Mouse (Mus musculus) midbrain, embryonic 10.5 days (tissue): ENCODE measurements at regions not wholly inside any gene's neighbourhood (a gene's known extent, or its start where the extent isn't known, plus 50 kb on each side); places are given as distances from the start of the nearest gene placed in this dataset.

Source experiments
- DNase-seq: peaks from one replicate; pipeline ENCODE4 v3.0.0-alpha.2; 2017; ENCODE audit warnings: low spot score
- H3K27ac ChIP-seq: fragments of 300-500 bp; sonication (generic); replicated peaks from 2 replicates; pipeline ENCODE4 v1.5.1; 2016; ENCODE audit warnings: mild to moderate bottlenecking
- H3K27me3 ChIP-seq: fragments of 300-500 bp; sonication (generic); 2 replicates; pipeline ENCODE4 v1.6.1; 2016; ENCODE audit warnings: low read depth, mild to moderate bottlenecking; ENCODE audit not compliant: poor library complexity, severe bottlenecking
- H3K36me3 ChIP-seq: fragments of 300-500 bp; sonication (generic); 2 replicates; pipeline ENCODE4 v1.6.1; 2016; ENCODE audit warnings: mild to moderate bottlenecking, moderate library complexity
- H3K4me1 ChIP-seq: fragments of 300-500 bp; sonication (generic); 2 replicates; pipeline ENCODE4 v1.6.1; 2016
- H3K4me3 ChIP-seq: fragments of 300-500 bp; sonication (generic); 2 replicates; pipeline ENCODE4 v1.5.1; 2016; ENCODE audit warnings: mild to moderate bottlenecking, moderate library complexity
- H3K9me3 ChIP-seq: fragments of 300-500 bp; sonication (generic); replicated peaks from 2 replicates; pipeline ENCODE4 v1.6.1; 2016; ENCODE audit warnings: mild to moderate bottlenecking
- WGBS: fragments of 180-500 bp; shearing (Covaris S2); methylation state at CpG from one replicate; pipeline ENCODE4 v1.1.7; 2016; 5-methylcytosine and 5-hydroxymethylcytosine counted together

DNA sequence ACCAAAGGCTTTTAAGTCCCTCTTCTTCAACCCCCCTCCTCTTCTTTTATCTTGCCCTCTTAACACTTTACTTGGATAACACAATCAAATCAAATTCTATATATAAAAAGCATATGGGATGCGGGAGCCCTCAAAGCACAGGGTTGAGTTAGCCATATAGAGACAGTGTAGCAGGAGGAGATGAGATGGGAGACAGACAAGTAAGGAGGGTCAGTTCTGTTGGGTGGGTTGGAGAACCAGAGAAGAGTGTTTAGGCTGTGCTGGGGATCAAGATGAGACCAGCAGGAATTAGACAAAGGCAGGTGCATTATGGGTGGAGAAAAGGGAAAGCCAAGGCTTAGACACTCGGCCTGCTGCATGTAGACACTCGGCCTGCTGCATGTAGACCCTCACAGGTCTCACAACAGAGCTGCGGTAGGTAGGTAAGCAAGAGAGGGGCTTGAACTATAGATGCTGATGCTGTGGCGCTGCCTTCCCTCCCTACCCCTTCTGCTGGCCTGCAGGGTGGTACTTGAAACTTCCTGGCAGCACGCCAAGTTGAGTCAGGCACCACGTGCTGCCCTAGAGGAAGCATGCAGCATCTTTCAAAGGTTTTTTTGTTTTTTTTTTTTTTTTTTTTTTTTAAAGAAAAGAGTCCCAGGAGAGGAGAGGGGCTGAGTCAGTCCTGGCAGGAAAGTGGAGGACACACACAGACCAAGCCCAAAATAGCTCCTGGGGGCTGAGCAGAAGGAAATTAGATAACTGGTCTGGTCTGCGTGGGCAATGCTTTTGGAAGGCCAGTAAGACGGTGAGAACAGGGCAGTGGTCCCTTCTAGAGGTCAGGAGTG, 101.3 kb upstream of the Serp2 start:
- Histone ChIP-seq H3K36me3 (no peaks in the 10 kb centered on the region), H3K4me3 (no peak overlapping the region), H3K27me3 (0 out of 2 replicates have a peak, but pooled peaks cover 3% of the 10 kb centered on the region), H3K27ac (peak overlapping the region; percentile 75), H3K4me1 (peaks cover 34% of the 10 kb centered on the region), H3K9me3 (no peaks in the 10 kb centered on the region)
- 68% methylated on average over 9 of the region's 9 CpGs for WGBS
- DNase-seq: peak; percentile 39

DNA sequence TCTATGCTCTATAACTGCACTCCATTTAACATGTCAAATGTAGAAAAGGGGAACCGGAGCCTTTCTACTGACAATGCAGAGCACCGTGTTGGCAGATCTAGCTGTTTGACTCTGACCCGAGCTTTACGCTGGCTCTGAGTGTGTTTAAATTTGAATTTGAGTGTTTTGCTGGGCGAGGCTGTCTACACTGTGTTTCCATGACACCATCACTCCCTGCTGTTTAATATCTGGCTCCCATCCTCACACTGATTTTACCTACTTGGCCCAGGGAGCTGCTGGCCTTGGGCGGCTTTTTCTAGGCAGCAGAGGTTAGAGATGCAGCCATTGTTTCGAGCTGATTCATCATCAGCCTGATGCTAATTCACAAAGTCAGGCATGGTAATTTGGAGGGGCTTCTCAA, 100.7 kb upstream of the Serp2 start:
- H3K36me3 ChIP-seq: no peaks in the 10 kb centered on the region
- H3K9me3 ChIP-seq: no peaks in the 10 kb centered on the region
- H3K27ac ChIP-seq: peak overlapping the region; percentile 75
- peak; percentile 40 for DNase-seq
- 0 out of 2 replicates have a peak, but pooled peaks cover 3% of the 10 kb centered on the region for H3K27me3 ChIP-seq
- peaks cover 39% of the 10 kb centered on the region for H3K4me1 ChIP-seq
- 61% methylated on average over 7 of the region's 7 CpGs for WGBS
- no peak overlapping the region for H3K4me3 ChIP-seq

GRCm38 (mm10) chr14:76652356-76653126, 95.9 kb upstream of the Serp2 start:
- Histone ChIP-seq H3K9me3 (0 out of 2 replicates have a peak, but pooled peaks cover 7% of the 10 kb centered on the region), H3K36me3 (no peaks in the 10 kb centered on the region), H3K4me1 (peaks cover 27% of the 10 kb centered on the region), H3K27me3 (no peaks in the 10 kb centered on the region), H3K27ac (peak overlapping the region; percentile 35), H3K4me3 (no peak overlapping the region)
- DNase-seq: peak; percentile 50
- WGBS: 63% methylated on average over 9 of the region's 9 CpGs

DNA sequence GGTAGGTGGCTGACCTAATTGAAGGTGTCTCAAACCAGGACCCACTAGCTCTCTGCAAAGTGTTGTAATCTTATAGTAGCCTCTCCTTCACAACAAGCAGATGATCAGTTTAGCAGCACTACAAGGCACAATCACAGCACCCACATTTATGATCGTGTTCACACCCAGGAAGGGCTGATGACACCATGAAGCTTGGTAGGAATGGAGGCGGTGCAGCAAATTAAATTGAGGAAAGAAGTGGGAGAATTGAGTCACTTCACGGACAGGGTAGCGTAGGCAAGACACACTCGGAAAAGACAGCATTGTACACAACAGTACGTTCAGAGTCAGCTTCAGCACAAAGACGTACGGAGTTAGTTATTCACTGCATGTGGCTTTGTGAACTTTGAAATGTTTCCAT, 94.4 kb upstream of the Serp2 start:
- WGBS: 94% methylated on average over 8 of the region's 8 CpGs
- Histone ChIP-seq H3K9me3 (0 out of 2 replicates have a peak, but pooled peaks cover 7% of the 10 kb centered on the region), H3K4me1 (peaks cover 13% of the 10 kb centered on the region)

DNA sequence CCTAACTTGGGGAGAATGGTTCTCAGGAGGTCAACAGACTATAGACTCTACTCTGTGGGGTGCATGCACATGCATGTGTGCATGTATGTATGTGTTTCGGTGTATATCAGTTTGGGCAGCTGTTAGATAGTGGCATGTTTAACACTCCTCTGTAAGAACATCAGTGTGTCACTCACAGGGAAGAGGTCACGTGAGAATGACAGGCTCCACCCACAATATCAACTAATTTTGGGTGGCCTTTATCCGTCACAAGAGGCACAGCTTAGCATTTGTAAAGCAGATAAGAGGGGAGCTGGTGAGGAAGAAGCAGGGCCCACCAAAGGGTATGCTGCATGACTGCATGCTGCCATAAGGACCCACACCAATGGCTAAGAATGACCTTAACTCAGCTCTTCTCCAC, 93.2 kb upstream of the Serp2 start:
- Histone ChIP-seq H3K4me1 (peaks cover 12% of the 10 kb centered on the region), H3K4me3 (no peak overlapping the region), H3K9me3 (0 out of 2 replicates have a peak, but pooled peaks cover 7% of the 10 kb centered on the region), H3K36me3 (no peaks in the 10 kb centered on the region), H3K27me3 (no peaks in the 10 kb centered on the region), H3K27ac (no peak overlapping the region)
- WGBS: 88% methylated on average over 3 of the region's 3 CpGs
- DNase-seq: no peak

More for the DNA sequence above, 94.4 kb upstream of the Serp2 start:
- no peak overlapping the region for H3K4me3 ChIP-seq
- H3K27ac ChIP-seq: no peak overlapping the region
- H3K36me3 ChIP-seq: no peaks in the 10 kb centered on the region
- no peaks in the 10 kb centered on the region for H3K27me3 ChIP-seq
- no peak for DNase-seq

- WGBS: 89% methylated on average over 3 of the region's 3 CpGs
- H3K27ac ChIP-seq: no peak overlapping the region
- H3K9me3 ChIP-seq: 0 out of 2 replicates have a peak, but pooled peaks cover 7% of the 10 kb centered on the region
- H3K36me3 ChIP-seq: no peaks in the 10 kb centered on the region
- no peak overlapping the region for H3K4me3 ChIP-seq
- no peaks in the 10 kb centered on the region for H3K27me3 ChIP-seq
- no peaks in the 10 kb centered on the region for H3K4me1 ChIP-seq
- DNase-seq: no peak
Observed at GRCm38 (mm10) chr14:76644716-76645115, 88.0 kb upstream of the Serp2 start.

DNA sequence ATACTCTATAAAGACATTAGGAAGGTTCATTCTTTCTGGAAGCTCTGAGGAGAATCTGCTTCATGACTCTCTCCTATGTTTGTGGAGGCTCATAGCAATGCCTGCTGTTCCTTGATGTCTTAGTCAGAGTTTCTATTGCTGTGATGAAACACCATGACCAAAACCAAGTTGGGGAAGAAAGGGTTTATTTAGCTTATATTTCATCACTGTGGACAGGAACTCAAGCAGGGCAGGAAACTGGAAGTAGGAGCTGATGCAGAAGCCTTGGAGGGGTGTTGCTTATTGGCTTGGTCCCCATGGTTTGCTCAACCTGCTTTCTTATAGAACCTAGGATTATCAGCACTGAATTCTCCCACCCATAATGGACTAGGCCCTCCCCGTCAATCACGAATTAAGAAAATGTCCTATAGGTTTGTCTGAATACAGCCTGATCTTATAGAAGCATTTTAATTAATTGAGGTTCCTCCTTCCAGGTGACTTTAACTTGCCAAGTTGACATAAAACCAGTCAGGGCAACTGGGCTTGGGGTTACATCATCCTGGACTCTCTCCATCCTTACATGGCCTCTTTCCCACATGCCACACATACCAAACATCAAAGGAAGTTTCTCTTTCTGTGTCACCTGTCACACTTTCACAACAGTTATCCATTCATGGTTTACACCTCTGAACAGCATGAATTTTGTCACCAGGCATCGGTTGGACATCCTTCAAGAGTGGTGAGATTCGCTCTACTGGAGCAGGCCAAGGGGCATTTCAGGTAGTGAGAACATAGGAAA, 85.3 kb upstream of the Serp2 start:
- no peaks in the 10 kb centered on the region for H3K4me1 ChIP-seq
- no peak overlapping the region for H3K4me3 ChIP-seq
- H3K27me3 ChIP-seq: no peaks in the 10 kb centered on the region
- H3K36me3 ChIP-seq: no peaks in the 10 kb centered on the region
- WGBS: 91% methylated on average over 4 of the region's 4 CpGs
- H3K27ac ChIP-seq: no peak overlapping the region
- no peaks in the 10 kb centered on the region for H3K9me3 ChIP-seq
- DNase-seq: no peak

DNA sequence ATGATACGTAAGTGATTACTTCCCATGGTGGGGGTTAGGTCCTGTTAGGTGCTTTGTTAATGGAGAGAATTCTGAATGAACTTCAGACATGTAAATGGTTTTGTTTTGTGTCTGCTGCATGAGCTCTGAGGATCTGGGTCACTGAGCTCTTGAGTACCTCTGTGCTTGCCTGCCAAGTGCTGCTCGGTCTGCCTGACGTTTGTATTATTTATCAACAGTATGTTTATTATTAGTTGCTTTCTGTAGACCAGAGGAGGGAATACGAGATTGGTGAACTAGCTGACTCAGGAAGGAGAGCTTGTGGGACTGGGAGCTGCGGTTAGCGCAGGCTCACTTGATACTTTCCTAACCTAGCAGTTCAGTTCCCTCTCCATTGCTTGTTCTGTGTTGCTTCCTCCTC, 76.5 kb upstream of the Serp2 start:
- no peaks in the 10 kb centered on the region for H3K36me3 ChIP-seq
- no peak overlapping the region for H3K27ac ChIP-seq
- no peaks in the 10 kb centered on the region for H3K9me3 ChIP-seq
- peaks cover 16% of the 10 kb centered on the region for H3K4me1 ChIP-seq
- H3K27me3 ChIP-seq: no peaks in the 10 kb centered on the region
- H3K4me3 ChIP-seq: no peak overlapping the region
- no peak for DNase-seq
- 77% methylated on average over 6 of the region's 6 CpGs for WGBS

GRCm38 (mm10) chr14:76632763-76633162, 76.1 kb upstream of the Serp2 start:
- H3K4me1 ChIP-seq: peaks cover 16% of the 10 kb centered on the region
- H3K27me3 ChIP-seq: no peaks in the 10 kb centered on the region
- H3K9me3 ChIP-seq: no peaks in the 10 kb centered on the region
- 80% methylated on average over 6 of the region's 6 CpGs for WGBS
- DNase-seq: no peak
- no peak overlapping the region for H3K4me3 ChIP-seq
- 0 out of 2 replicates have a peak overlapping the region, but pooled peaks have one; percentile 0 for H3K27ac ChIP-seq
- H3K36me3 ChIP-seq: no peaks in the 10 kb centered on the region

GRCm38 (mm10) chr14:76631740-76632139, 75.1 kb upstream of the Serp2 start:
- Histone ChIP-seq H3K9me3 (no peaks in the 10 kb centered on the region), H3K27ac (no peak overlapping the region), H3K4me1 (peaks cover 16% of the 10 kb centered on the region), H3K4me3 (no peak overlapping the region), H3K36me3 (no peaks in the 10 kb centered on the region), H3K27me3 (no peaks in the 10 kb centered on the region)
- DNase-seq: no peak
- 83% methylated on average over 6 of the region's 6 CpGs for WGBS

- no peaks in the 10 kb centered on the region for H3K27me3 ChIP-seq
- H3K4me1 ChIP-seq: peaks cover 20% of the 10 kb centered on the region
- H3K9me3 ChIP-seq: no peaks in the 10 kb centered on the region
- H3K4me3 ChIP-seq: no peak overlapping the region
- H3K36me3 ChIP-seq: no peaks in the 10 kb centered on the region
- no peak overlapping the region for H3K27ac ChIP-seq
- no peak for DNase-seq
- WGBS: 94% methylated on average over 4 of the region's 4 CpGs
Observed at GRCm38 (mm10) chr14:76631181-76631580, 74.5 kb upstream of the Serp2 start.

DNA sequence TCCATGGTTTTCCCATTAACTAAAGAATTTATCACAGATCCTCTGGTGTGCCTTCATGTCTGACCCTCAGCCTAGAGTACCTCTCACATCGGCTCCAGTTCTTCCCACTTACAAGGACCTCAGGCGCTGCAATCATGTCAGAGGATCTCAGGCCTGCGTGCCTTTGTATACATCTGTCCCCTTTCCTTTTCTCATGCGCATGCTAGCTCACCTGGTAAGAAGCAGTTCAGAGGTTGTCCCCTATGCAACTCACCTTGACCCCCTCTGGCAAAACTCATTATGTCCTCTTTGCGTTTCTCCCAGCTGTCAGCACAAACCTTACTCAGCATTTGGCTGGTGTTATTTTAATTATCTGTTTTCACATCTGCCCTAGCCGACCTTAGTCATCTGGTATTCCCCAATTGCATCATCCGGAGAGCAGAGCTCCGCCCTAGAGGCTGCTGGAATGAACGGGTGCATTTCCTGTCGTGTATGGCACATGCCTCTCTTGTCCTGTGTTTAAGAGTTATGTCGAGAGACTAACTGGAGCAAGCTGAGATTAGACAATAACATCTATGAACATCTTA, 73.3 kb upstream of the Serp2 start:
- H3K4me1 ChIP-seq: peaks cover 32% of the 10 kb centered on the region
- WGBS: 87% methylated on average over 11 of the region's 11 CpGs
- H3K4me3 ChIP-seq: no peak overlapping the region
- no peaks in the 10 kb centered on the region for H3K9me3 ChIP-seq
- H3K27ac ChIP-seq: no peak overlapping the region
- no peaks in the 10 kb centered on the region for H3K36me3 ChIP-seq
- H3K27me3 ChIP-seq: no peaks in the 10 kb centered on the region
- no peak for DNase-seq
